Mouse (Mus musculus) G1E (cell line): ENCODE data around the gene Dennd1a. TPM values are rescaled to one million over a fixed set of nuclear protein-coding genes. Genes with fewer than 3 reads are reported as not detected.

ENCODE experiments used
- ATAC-seq: 2 replicates; pipeline ENCODE4 v1.8.0; 2016; ENCODE audit warnings: mild to moderate bottlenecking; ENCODE audit not compliant: insufficient number of reproducible peaks, poor library complexity, low FRiP score, severe bottlenecking; ENCODE audit errors: extremely low read depth
- DNase-seq: peaks from one replicate; pipeline ENCODE4 v3.0.0; 2012; ENCODE audit warnings: low spot score
- H3K27me3 ChIP-seq: 2 replicates; pipeline ENCODE4 v1.6.1; 2012; ENCODE audit warnings: mild to moderate bottlenecking, low read length, inconsistent platforms; ENCODE audit not compliant: insufficient read depth
- H3K36me3 ChIP-seq: replicated peaks from 2 replicates; pipeline ENCODE3; 2012; ENCODE audit warnings: mild to moderate bottlenecking, inconsistent platforms
- H3K4me1 ChIP-seq: 2 replicates; pipeline ENCODE4 v1.6.1; 2012; ENCODE audit warnings: low read depth, low read length, inconsistent platforms, mixed read lengths; ENCODE audit not compliant: insufficient read depth
- H3K4me3 ChIP-seq: 2 replicates; pipeline ENCODE4 v1.5.1; 2012; ENCODE audit warnings: low read depth, mild to moderate bottlenecking, inconsistent platforms, low read length, moderate library complexity, mixed read lengths
- H3K9me3 ChIP-seq: replicated peaks from 2 replicates; pipeline ENCODE4 v1.6.1; 2012; ENCODE audit warnings: inconsistent platforms
- CTCF ChIP-seq: IDR thresholded peaks from 2 replicates; pipeline ENCODE4 v1.5.1; 2012; ENCODE audit warnings: low read depth, low read length, inconsistent platforms, mixed read lengths
- GATA1 ChIP-seq: IDR thresholded peaks from 2 replicates; pipeline ENCODE4 v1.6.1; 2012; ENCODE audit warnings: borderline replicate concordance, low read length, inconsistent platforms, mixed read lengths
- GATA2 ChIP-seq: IDR thresholded peaks from 2 replicates; pipeline ENCODE4 v1.6.1; 2012; ENCODE audit warnings: low read depth, low read length, inconsistent platforms, borderline replicate concordance
- POLR2AphosphoS5 ChIP-seq: IDR thresholded peaks from 2 replicates; pipeline ENCODE4 v1.6.1; 2012; ENCODE audit warnings: low read depth, low read length, inconsistent platforms; ENCODE audit not compliant: insufficient replicate concordance
- TAL1 ChIP-seq: conservative IDR thresholded peaks from 2 replicates; pipeline ENCODE4 v1.6.1; 2012; ENCODE audit warnings: low read depth, low read length, inconsistent platforms, mixed read lengths
- polyA plus RNA-seq: library from polyadenylated mRNA; stranded (reverse); fragments of >175 nt; gene quantifications from 2 replicates; pipeline ENCODE4 v1.2.3, GENCODE M21; 2012
- total RNA-seq, 2 experiments: library from RNA; stranded (forward) in 1 of 2; stranded (reverse) in 1 of 2; fragments of 200-1000 nt in 1 of 2; fragments of >200 nt in 1 of 2; fragmentation: Nextera tagmentation in 1 of 2; gene quantifications; 2 replicates each; pipeline ENCODE4 v1.2.3; 2014 to 2017

Dennd1a gene
- total and polyA plus RNA-seq, 3 experiments, result 25.5 to 78.7 (median 71.0) TPM

GRCm38 (mm10) chr2:38165966-38166365 is 121.2 kb downstream of the Dennd1a start:
- TF ChIP-seq POLR2AphosphoS5 (no peak), GATA1 (no peak), TAL1 (no peak), GATA2 (no peak), CTCF (no peak)
- DNase-seq, result no peak

GRCm38 (mm10) chr2:38164326-38165035 is 122.7 kb downstream of the Dennd1a start:
- Histone ChIP-seq H3K4me3 (peak overlapping the region; percentile 20; the same call in 1 of the 2 replicates), H3K4me1 (peaks cover 49% of the 10 kb centered on the region), H3K9me3 (no peaks in the 10 kb centered on the region), H3K27me3 (no peaks in the 10 kb centered on the region), H3K36me3 (no peaks in the 10 kb centered on the region)
- no peak for DNase-seq
- no peak for ATAC-seq
- no peak for TF ChIP-seq POLR2AphosphoS5
- no peak for TF ChIP-seq CTCF
- no peak for TF ChIP-seq GATA1
- no peak for TF ChIP-seq GATA2
- TF ChIP-seq TAL1, result no peak

More at GRCm38 (mm10) chr2:38165966-38166365, 121.2 kb downstream of the Dennd1a start:
- ATAC-seq, result no peak
- no peaks in the 10 kb centered on the region for H3K9me3 ChIP-seq
- H3K27me3 ChIP-seq, result no peaks in the 10 kb centered on the region
- H3K36me3 ChIP-seq, result no peaks in the 10 kb centered on the region
- H3K4me1 ChIP-seq, result peaks cover 35% of the 10 kb centered on the region
- H3K4me3 ChIP-seq, result no peak overlapping the region

GRCm38 (mm10) chr2:38162486-38162885 is 124.7 kb downstream of the Dennd1a start:
- H3K36me3 ChIP-seq, result no peaks in the 10 kb centered on the region
- peaks cover 52% of the 10 kb centered on the region for H3K4me1 ChIP-seq
- DNase-seq (no peak), ATAC-seq (no peak)
- no peaks in the 10 kb centered on the region for H3K27me3 ChIP-seq
- H3K9me3 ChIP-seq, result no peaks in the 10 kb centered on the region
- TF ChIP-seq GATA1, result no peak
- TF ChIP-seq POLR2AphosphoS5, result no peak
- no peak for TF ChIP-seq GATA2
- TF ChIP-seq CTCF, result no peak
- TF ChIP-seq TAL1, result no peak
- no peak overlapping the region; the same call in 1 of the 2 replicates for H3K4me3 ChIP-seq

DNA sequence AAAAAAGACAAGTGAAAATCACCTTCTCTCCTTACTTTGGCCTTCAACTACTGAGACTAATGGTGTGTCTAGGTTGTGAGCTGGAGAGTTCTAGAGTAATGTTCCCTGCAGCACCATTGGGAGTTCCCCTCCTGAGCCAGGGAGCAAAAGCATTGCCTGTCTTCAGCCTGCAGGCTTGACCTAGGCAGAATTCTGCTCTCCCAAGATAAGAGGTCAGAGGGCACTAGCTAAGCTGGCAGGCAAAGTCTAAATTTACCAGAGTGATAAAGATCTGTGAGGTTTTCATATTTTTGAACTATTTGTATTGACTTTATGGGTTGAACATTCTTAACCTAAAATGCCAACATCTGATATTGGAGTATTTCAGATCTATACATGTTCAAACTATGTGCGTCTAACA is 125.7 kb downstream of the Dennd1a start:
- Histone ChIP-seq H3K4me3 (peak overlapping the region; percentile 51; the same call in 1 of the 2 replicates), H3K9me3 (no peaks in the 10 kb centered on the region), H3K36me3 (no peaks in the 10 kb centered on the region), H3K27me3 (no peaks in the 10 kb centered on the region), H3K4me1 (peaks cover 57% of the 10 kb centered on the region)
- DNase-seq, result no peak
- TF ChIP-seq TAL1, result peak; percentile 75
- TF ChIP-seq POLR2AphosphoS5, result no peak
- ATAC-seq, result peak; percentile 87

DNA sequence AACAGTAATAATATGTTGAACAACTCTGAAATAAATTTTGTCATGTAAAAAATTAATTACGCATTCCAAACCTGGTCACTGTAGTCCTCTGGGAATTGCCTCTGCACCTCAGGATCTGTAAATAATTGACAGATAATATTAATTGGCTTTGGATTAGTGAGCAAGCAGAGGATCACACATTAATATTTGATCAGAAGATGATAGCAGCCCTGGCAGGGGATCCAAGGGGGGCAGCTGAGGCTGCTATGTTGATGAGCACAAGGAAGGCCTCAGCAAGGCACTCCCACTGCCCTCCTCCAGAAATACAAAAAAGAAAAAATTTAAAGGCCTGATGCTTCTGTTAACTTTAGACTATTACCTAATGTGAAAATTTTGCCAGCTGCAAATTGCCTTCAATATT is 127.5 kb downstream of the Dennd1a start:
- TF ChIP-seq GATA1, result no peak
- no peak for TF ChIP-seq GATA2
- no peak for TF ChIP-seq CTCF
- no peak for TF ChIP-seq POLR2AphosphoS5
- TF ChIP-seq TAL1, result no peak
- Histone ChIP-seq H3K4me1 (peaks cover 54% of the 10 kb centered on the region), H3K36me3 (no peaks in the 10 kb centered on the region), H3K27me3 (no peaks in the 10 kb centered on the region), H3K9me3 (no peaks in the 10 kb centered on the region), H3K4me3 (no peak overlapping the region)
- DNase-seq, result no peak
- no peak for ATAC-seq

- TF ChIP-seq GATA2 (no peak), GATA1 (no peak), POLR2AphosphoS5 (no peak)
- DNase-seq (no peak), ATAC-seq (no peak)
- H3K4me1 ChIP-seq, result peaks cover 38% of the 10 kb centered on the region
- no peaks in the 10 kb centered on the region for H3K9me3 ChIP-seq
- no peaks in the 10 kb centered on the region for H3K36me3 ChIP-seq
- H3K4me3 ChIP-seq, result no peak overlapping the region
- no peaks in the 10 kb centered on the region for H3K27me3 ChIP-seq
These were observed 130.2 kb downstream of the Dennd1a start for GRCm38 (mm10) chr2:38157002-38157401.

DNA sequence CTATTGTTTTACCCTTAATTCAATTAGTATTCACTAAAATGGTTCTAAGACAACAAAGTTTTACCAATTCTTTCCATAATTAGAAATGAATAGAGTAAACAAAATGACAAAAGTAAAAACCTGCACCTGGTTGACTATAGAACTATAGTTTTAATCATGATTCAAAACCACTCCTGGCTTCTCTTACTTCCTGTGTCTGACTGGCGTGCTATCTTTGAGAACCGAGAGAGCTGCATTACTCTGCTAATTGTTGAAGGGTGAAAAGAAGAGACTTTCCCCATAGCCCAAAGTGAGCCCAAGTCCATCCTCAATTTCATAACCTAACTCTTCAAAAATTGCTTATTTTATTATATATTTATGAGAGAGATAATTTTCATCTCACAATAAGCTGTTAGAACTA is 131.2 kb downstream of the Dennd1a start:
- Histone ChIP-seq H3K36me3 (no peaks in the 10 kb centered on the region), H3K4me3 (no peak overlapping the region), H3K4me1 (peaks cover 35% of the 10 kb centered on the region), H3K9me3 (no peaks in the 10 kb centered on the region), H3K27me3 (no peaks in the 10 kb centered on the region)
- TF ChIP-seq GATA1, result no peak
- no peak for TF ChIP-seq POLR2AphosphoS5
- TF ChIP-seq TAL1, result no peak
- TF ChIP-seq GATA2, result no peak
- no peak for TF ChIP-seq CTCF
- no peak for ATAC-seq
- DNase-seq, result no peak
